Mouse (Mus musculus) stomach, embryonic 14.5 days (tissue): ENCODE data around the gene Acot8. TPM values are rescaled to one million over a fixed set of nuclear protein-coding genes. Genes with fewer than 3 reads are reported as not detected.

Experiments used
- ATAC-seq: fragments of 200-750 bp; cut with Nextera tagmentation; 2 replicates; pipeline ENCODE4 v1.8.0; 2017; ENCODE audit warnings: low read depth, moderate TSS enrichment; ENCODE audit not compliant: insufficient number of reproducible peaks, insufficient read depth, low FRiP score
- H3K27ac ChIP-seq: fragments of 300-500 bp; sonication (generic); 2 replicates; pipeline ENCODE4 v1.5.1; 2014; ENCODE audit warnings: mild to moderate bottlenecking, low read length, moderate library complexity, mixed read lengths
- H3K27me3 ChIP-seq: fragments of 300-500 bp; sonication (generic); 2 replicates; pipeline ENCODE4 v1.6.1; 2014; ENCODE audit warnings: low read length, control low read depth, mixed read lengths; ENCODE audit not compliant: control insufficient read depth, insufficient read depth
- H3K36me3 ChIP-seq: fragments of 300-500 bp; sonication (generic); 2 replicates; pipeline ENCODE4 v1.6.1; 2014; ENCODE audit warnings: mild to moderate bottlenecking, control low read depth, low read length, moderate library complexity, mixed read lengths; ENCODE audit not compliant: control insufficient read depth, insufficient read depth
- H3K4me1 ChIP-seq: fragments of 300-500 bp; sonication (generic); 2 replicates; pipeline ENCODE4 v1.6.1; 2014; ENCODE audit warnings: low read length, control low read depth, mixed read lengths; ENCODE audit not compliant: control insufficient read depth, insufficient read depth
- H3K4me2 ChIP-seq: fragments of 300-500 bp; sonication (generic); replicated peaks from 2 replicates; pipeline ENCODE4 v1.6.1; 2014; ENCODE audit warnings: low read depth, low read length, control low read depth
- H3K4me3 ChIP-seq: fragments of 300-500 bp; sonication (generic); 2 replicates; pipeline ENCODE4 v1.5.1; 2014; ENCODE audit warnings: low read depth, low read length, control low read depth
- H3K9ac ChIP-seq: fragments of 300-500 bp; sonication (generic); replicated peaks from 2 replicates; pipeline ENCODE4 v1.6.1; 2014; ENCODE audit warnings: low read depth, mild to moderate bottlenecking, control low read depth, low read length, moderate library complexity, mixed read lengths
- H3K9me3 ChIP-seq: fragments of 300-500 bp; sonication (generic); 2 replicates; pipeline ENCODE4 v1.6.1; 2016; ENCODE audit warnings: low read depth, low read length, control low read depth; ENCODE audit not compliant: control insufficient read depth
- WGBS: fragments of 180-500 bp; shearing (Covaris S2); extraction: QIAGEN DNeasy Blood & Tissue Kit; methylation state at CpG from one replicate; pipeline ENCODE4 v1.1.7; 2014; 5-methylcytosine and 5-hydroxymethylcytosine counted together
- polyA plus RNA-seq: library from polyadenylated mRNA; unstranded; fragments of >200 nt; fragmentation: Nextera tagmentation; extraction: Ambion mirVana; gene quantifications from 2 replicates; pipeline ENCODE4 v1.2.1, GENCODE M21; 2014

The Acot8 gene
- polyA plus RNA-seq, 1 experiment from 2014 or later, result 19.2 TPM

DNA sequence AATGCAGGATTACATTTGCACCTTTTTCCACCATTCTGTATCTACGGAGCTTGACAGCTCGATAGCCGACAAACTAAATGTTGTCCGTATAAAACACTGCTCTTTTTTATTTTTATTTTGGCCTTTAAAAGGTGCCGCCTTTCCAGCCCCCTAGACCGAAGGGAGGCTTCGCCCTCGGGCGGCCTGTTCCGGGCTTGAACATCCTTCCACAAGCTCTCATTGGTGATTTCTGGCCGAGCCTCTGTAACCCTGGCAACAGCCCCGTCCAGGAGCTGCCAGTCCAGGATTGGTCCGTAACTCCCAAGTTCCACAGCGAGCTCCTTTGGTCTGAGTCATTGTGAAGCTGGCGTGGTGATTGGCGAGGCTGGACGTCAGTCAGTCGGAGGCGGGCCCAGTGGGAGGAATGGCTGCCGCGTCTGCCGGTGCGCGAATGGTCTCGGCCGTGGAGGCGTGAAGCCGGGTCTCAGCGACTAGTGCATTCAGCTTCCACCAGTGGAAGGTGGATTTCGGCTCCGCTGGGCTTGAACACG lies 18.0 kb upstream of the Acot8 start, which contains the start of gene Zswim1:
TSS of gene Zswim1 (plus strand) at position 51 of the 530 bp plus-strand sequence.
- Histone ChIP-seq H3K9ac (peak within 1 kb of the TSS; percentile 60), H3K36me3 (peaks cover 33% of the 10 kb centered on the region), H3K4me2 (peak within 1 kb of the TSS; percentile 66), H3K27ac (peak within 1 kb of the TSS; percentile 52; the same call in 1 of the 2 replicates), H3K9me3 (no peaks in the 10 kb centered on the region), H3K4me1 (peaks cover 7% of the 10 kb centered on the region; the same call in 1 of the 2 replicates), H3K4me3 (peak within 1 kb of the TSS; percentile 84), H3K27me3 (no peaks in the 10 kb centered on the region)
- peak; percentile 100 for ATAC-seq
- WGBS, result under 1% methylated on average over 32 of the region's 32 CpGs

DNA sequence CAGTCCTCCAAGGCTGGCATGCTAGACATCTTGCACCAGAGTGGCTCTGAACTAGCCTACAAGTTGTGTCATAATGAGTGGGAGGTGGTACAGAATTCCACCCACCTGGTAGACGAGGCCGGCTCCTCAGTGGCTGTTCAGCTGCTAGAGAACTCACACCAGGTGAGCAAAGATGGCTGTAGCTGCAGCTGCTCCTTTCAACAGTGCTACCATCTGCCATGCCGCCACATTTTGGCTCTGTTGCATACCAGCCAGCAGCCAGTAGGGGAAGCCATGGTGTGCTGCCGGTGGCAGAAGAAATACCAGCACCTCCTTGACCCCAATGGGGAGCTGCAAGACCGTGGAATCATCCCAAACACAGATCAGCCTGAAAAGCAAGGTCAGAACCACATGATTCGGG lies 16.4 kb upstream of the Acot8 start:
- no peak for ATAC-seq
- no peak overlapping the region for H3K9ac ChIP-seq
- no peak overlapping the region for H3K4me3 ChIP-seq
- H3K4me1 ChIP-seq, result peaks cover 12% of the 10 kb centered on the region; the same call in 1 of the 2 replicates
- H3K9me3 ChIP-seq, result no peaks in the 10 kb centered on the region
- peaks cover 18% of the 10 kb centered on the region for H3K36me3 ChIP-seq
- WGBS, result 86% methylated on average over 6 of the region's 6 CpGs
- no peak overlapping the region for H3K27ac ChIP-seq
- no peak overlapping the region for H3K4me2 ChIP-seq
- no peaks in the 10 kb centered on the region for H3K27me3 ChIP-seq

DNA sequence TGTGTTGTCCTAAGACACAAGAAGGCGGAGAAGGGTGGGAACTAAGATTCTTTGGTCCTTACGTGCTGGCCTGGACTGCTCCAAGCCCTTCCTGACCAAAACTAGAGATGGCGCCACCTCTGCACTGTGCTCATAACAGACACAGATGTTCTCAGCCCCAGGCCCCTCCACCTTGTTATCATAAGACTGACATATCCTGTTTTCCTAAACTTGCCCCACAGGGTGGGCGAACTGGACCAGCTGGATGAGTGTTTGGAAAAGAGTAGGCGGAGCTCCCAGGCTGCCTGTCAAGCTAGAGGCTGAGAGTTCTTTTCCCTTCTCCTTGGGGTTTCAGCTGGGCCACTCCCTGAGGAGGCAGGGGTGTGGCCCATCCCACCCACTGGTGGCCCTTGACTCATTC lies 13.0 kb upstream of the Acot8 start:
- 50% methylated on average over 5 of the region's 5 CpGs for WGBS
- Histone ChIP-seq H3K4me2 (no peak overlapping the region), H3K9me3 (no peaks in the 10 kb centered on the region), H3K36me3 (peaks cover 7% of the 10 kb centered on the region; the same call in 1 of the 2 replicates), H3K4me1 (peaks cover 8% of the 10 kb centered on the region; the same call in 1 of the 2 replicates), H3K4me3 (no peak overlapping the region), H3K27ac (no peak overlapping the region), H3K27me3 (no peaks in the 10 kb centered on the region), H3K9ac (no peak overlapping the region)
- no peak for ATAC-seq

DNA sequence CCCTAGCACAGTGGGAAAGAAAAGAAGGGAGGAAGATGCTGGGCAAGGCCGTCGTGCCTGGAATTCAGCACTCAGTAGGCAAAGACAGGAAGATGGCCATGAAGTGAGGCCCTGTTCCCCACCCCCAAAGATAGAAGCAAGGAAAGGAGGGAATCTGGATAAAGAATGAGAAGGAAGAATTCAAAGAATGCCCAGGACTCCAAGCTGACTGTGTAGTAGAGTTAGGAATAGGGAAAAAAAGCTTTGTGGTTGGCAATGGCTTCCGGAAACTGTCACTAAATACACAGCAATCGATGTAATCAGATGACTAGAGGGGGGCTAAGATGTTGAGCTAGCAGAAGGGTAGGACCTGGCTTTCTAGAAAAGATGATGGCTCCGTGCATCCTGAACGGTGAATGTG lies 12.5 kb upstream of the Acot8 start:
- Histone ChIP-seq H3K9ac (no peak overlapping the region), H3K9me3 (no peaks in the 10 kb centered on the region), H3K4me3 (no peak overlapping the region), H3K27ac (no peak overlapping the region), H3K4me1 (peaks cover 8% of the 10 kb centered on the region; the same call in 1 of the 2 replicates), H3K36me3 (peaks cover 7% of the 10 kb centered on the region; the same call in 1 of the 2 replicates), H3K27me3 (no peaks in the 10 kb centered on the region), H3K4me2 (no peak overlapping the region)
- ATAC-seq, result no peak
- 70% methylated on average over 6 of the region's 6 CpGs for WGBS

DNA sequence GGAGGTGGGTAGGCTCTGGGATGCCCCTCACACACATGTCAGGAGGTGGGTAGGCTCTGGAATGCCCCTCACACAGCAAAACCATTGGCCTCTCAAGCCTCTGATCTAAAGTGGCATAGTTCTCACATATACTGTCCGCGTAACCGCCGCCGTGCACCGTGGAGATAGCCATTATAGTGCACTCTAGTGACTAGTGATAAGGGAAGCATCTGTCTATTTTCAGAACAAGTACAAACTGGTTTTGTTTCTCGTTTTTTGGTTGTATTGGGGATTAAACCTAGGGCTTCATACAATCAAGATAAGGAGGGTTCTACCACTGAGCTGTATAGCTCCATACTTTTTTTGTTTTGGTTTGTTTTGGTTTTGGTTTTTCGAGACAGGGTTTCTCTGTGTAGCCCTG lies 11.1 kb upstream of the Acot8 start:
- WGBS, result 86% methylated on average over 8 of the region's 8 CpGs

DNA sequence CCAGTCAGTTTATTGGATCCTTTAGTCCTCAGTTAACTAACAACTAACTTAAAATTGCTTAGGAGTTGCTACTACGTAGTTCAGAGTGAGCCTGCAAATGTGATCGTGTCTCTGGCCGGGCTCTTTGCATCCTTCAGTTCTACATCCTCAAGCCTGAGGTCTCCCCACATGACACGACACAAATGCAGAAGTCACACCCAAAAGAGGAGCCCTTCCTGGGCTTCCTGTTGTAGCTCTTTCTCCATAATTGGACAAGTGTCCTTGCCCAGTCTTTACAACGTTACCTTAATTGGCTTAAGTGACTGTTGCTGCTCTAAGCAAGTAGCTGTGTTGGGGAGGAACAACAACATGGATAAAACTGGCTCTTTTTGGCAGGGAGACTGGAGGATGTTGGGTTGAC lies 10.7 kb upstream of the Acot8 start:
- H3K4me2 ChIP-seq, result no peak overlapping the region
- no peaks in the 10 kb centered on the region for H3K9me3 ChIP-seq
- no peak overlapping the region for H3K4me3 ChIP-seq
- H3K4me1 ChIP-seq, result peaks cover 8% of the 10 kb centered on the region; the same call in 1 of the 2 replicates
- H3K27ac ChIP-seq, result no peak overlapping the region
- H3K9ac ChIP-seq, result no peak overlapping the region
- H3K36me3 ChIP-seq, result no peaks in the 10 kb centered on the region
- 89% methylated on average over 5 of the region's 5 CpGs for WGBS
- no peak for ATAC-seq
- no peaks in the 10 kb centered on the region for H3K27me3 ChIP-seq

More for the DNA sequence above, 11.1 kb upstream of the Acot8 start:
- no peak for ATAC-seq
- Histone ChIP-seq H3K27me3 (no peaks in the 10 kb centered on the region), H3K27ac (no peak overlapping the region), H3K9ac (no peak overlapping the region), H3K4me1 (peaks cover 8% of the 10 kb centered on the region; the same call in 1 of the 2 replicates), H3K4me2 (no peak overlapping the region), H3K36me3 (0 out of 2 replicates have a peak, but pooled peaks cover under 1% of the 10 kb centered on the region), H3K9me3 (no peaks in the 10 kb centered on the region), H3K4me3 (no peak overlapping the region)

DNA sequence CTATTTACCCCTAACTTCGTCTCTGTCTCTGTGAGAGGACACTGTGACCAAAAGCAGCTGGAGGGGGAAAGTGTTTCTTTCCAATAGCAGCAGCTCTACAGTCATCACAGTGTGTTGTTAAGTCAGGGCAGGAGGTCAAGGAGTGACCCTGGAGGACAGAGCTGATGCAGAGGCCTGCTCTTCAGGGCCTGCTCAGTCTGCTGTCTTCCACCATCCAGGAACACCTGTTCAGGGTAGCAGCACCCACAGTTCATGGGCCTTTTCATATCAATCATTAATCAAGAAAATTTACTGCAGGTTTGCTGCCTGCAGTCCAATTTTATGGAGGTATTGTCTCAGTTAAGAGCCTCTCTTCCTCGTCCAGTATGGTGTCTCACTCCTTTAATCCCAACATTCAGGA lies 8.9 kb upstream of the Acot8 start:
- no peak overlapping the region for H3K27ac ChIP-seq
- 56% methylated on average over 2 of the region's 2 CpGs for WGBS
- H3K4me3 ChIP-seq, result no peak overlapping the region
- H3K4me2 ChIP-seq, result no peak overlapping the region
- no peak for ATAC-seq
- H3K4me1 ChIP-seq, result peaks cover 8% of the 10 kb centered on the region; the same call in 1 of the 2 replicates
- no peaks in the 10 kb centered on the region for H3K9me3 ChIP-seq
- H3K36me3 ChIP-seq, result 0 out of 2 replicates have a peak, but pooled peaks cover 5% of the 10 kb centered on the region
- no peaks in the 10 kb centered on the region for H3K27me3 ChIP-seq
- no peak overlapping the region for H3K9ac ChIP-seq

DNA sequence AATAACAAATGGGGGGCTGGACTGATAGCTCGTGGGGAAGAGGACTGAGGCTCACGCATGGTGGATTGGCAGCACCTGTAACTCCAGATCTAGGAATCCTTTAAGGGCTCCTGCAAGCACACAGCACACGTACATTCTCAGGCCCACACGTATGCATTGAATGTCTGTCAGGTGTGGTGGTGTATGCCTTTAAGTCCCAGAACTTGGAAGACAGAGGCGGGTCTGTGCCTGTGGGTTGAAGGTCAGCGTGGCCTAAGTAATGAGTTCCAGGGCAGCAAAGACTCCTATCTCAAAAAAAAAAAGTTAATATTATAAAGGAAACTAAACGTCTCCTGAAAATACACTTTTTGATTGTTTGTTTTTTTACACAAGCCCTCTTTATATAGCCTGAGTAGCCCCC lies 1.9 kb upstream of the Acot8 start:
- peaks cover 7% of the 10 kb centered on the region; the same call in 1 of the 2 replicates for H3K4me1 ChIP-seq
- peaks cover 5% of the 10 kb centered on the region; the same call in 1 of the 2 replicates for H3K36me3 ChIP-seq
- H3K9me3 ChIP-seq, result no peaks in the 10 kb centered on the region
- no peak for ATAC-seq
- H3K27me3 ChIP-seq, result no peaks in the 10 kb centered on the region
- H3K4me2 ChIP-seq, result no peak overlapping the region
- H3K27ac ChIP-seq, result no peak overlapping the region
- H3K4me3 ChIP-seq, result no peak overlapping the region
- WGBS, result 76% methylated on average over 7 of the region's 7 CpGs
- no peak overlapping the region for H3K9ac ChIP-seq
